Mouse (Mus musculus) embryonic facial prominence, embryonic 12.5 days (tissue): ENCODE data around the gene Pex11a. TPM values are rescaled to one million over a fixed set of nuclear protein-coding genes. Genes with fewer than 3 reads are reported as not detected.
A peak's percentile ranks its signal among the peaks of the same experiment; 100 is the strongest.
"Not testable (repeated sequence)": the region's sequence is repeated elsewhere in the genome, so short reads cannot be mapped to it uniquely, and the experiment has no call there.

Experiments
- ATAC-seq: fragments of 200-750 bp; cut with Nextera tagmentation; 2 replicates; pipeline ENCODE4 v1.8.0; 2017; ENCODE audit not compliant: insufficient number of reproducible peaks, insufficient read depth, low FRiP score, low TSS enrichment
- H3K27ac ChIP-seq: fragments of 300-500 bp; sonication (generic); 2 replicates; pipeline ENCODE4 v1.5.1; 2016; ENCODE audit warnings: mild to moderate bottlenecking
- H3K27me3 ChIP-seq: fragments of 300-500 bp; sonication (generic); 2 replicates; pipeline ENCODE4 v1.6.1; 2016; ENCODE audit warnings: mild to moderate bottlenecking, moderate library complexity
- H3K36me3 ChIP-seq: fragments of 300-500 bp; sonication (generic); 2 replicates; pipeline ENCODE4 v1.6.1; 2016; ENCODE audit warnings: mild to moderate bottlenecking
- H3K4me1 ChIP-seq: fragments of 300-500 bp; sonication (generic); 2 replicates; pipeline ENCODE4 v1.6.1; 2016
- H3K4me2 ChIP-seq: fragments of 300-500 bp; sonication (generic); replicated peaks from 2 replicates; pipeline ENCODE4 v1.6.1; 2016; ENCODE audit warnings: mild to moderate bottlenecking, moderate library complexity
- H3K4me3 ChIP-seq: fragments of 300-500 bp; sonication (generic); 2 replicates; pipeline ENCODE4 v1.5.1; 2016; ENCODE audit warnings: mild to moderate bottlenecking
- H3K9ac ChIP-seq: fragments of 300-500 bp; sonication (generic); 2 replicates; pipeline ENCODE4 v1.6.1; 2016; ENCODE audit warnings: mild to moderate bottlenecking, moderate library complexity
- H3K9me3 ChIP-seq: fragments of 300-500 bp; sonication (generic); 2 replicates; pipeline ENCODE4 v1.6.1; 2016; ENCODE audit warnings: mild to moderate bottlenecking, moderate library complexity
- WGBS: fragments of 180-500 bp; shearing (Covaris S2); methylation state at CpG from one replicate; pipeline ENCODE4 v1.1.7; 2016; 5-methylcytosine and 5-hydroxymethylcytosine counted together
- polyA plus RNA-seq: library from polyadenylated mRNA; unstranded; fragments of >200 nt; fragmentation: Nextera tagmentation; extraction: Ambion mirVana; gene quantifications from 2 replicates; pipeline ENCODE4 v1.2.1, GENCODE M21; 2016

The Pex11a gene
- polyA plus RNA-seq: 10.3 and 11.9 TPM in 2 replicates

- H3K27ac ChIP-seq: no peak within 1 kb of the TSS
- H3K9ac ChIP-seq: peak within 1 kb of the TSS; percentile 38
- H3K36me3 ChIP-seq: no peaks in the 10 kb centered on the region
- peak within 1 kb of the TSS; percentile 60 for H3K4me3 ChIP-seq
- peak; percentile 52; the same call in 1 of the 2 replicates for ATAC-seq
- H3K4me1 ChIP-seq: peaks cover 6% of the 10 kb centered on the region; the same call in 1 of the 2 replicates
- H3K4me2 ChIP-seq: peak within 1 kb of the TSS; percentile 66
- WGBS: 3% methylated on average over 46 of the region's 46 CpGs
- no peaks in the 10 kb centered on the region for H3K9me3 ChIP-seq
- no peaks in the 10 kb centered on the region for H3K27me3 ChIP-seq
These were observed at the start of gene Pex11a, which contains the start of gene Wdr93 for GRCm38 (mm10) chr7:79742659-79743536. Pex11a (minus strand) TSS chr7:79743131. Wdr93 (plus strand) TSS chr7:79743163.

- not testable (repeated sequence) for H3K27ac ChIP-seq, H3K9ac ChIP-seq, H3K36me3 ChIP-seq, H3K4me2 ChIP-seq, ATAC-seq, H3K9me3 ChIP-seq, H3K4me1 ChIP-seq, H3K4me3 ChIP-seq
- H3K27me3 ChIP-seq: peaks cover 44% of the 10 kb centered on the region
- 21% methylated on average over 2 of the region's 2 CpGs for WGBS
These were observed 46.9 kb upstream of the Pex11a start for GRCm38 (mm10) chr7:79789812-79790211.

GRCm38 (mm10) chr7:79786295-79786694, 43.4 kb upstream of the Pex11a start:
- no peak overlapping the region for H3K4me2 ChIP-seq
- H3K4me1 ChIP-seq: peaks cover 3% of the 10 kb centered on the region; the same call in 1 of the 2 replicates
- H3K36me3 ChIP-seq: no peaks in the 10 kb centered on the region
- WGBS: 16% methylated on average over 6 of the region's 6 CpGs
- no peaks in the 10 kb centered on the region for H3K9me3 ChIP-seq
- H3K27ac ChIP-seq: no peak overlapping the region
- ATAC-seq: no peak; the same call in 1 of the 2 replicates
- no peak overlapping the region for H3K4me3 ChIP-seq
- H3K9ac ChIP-seq: no peak overlapping the region
- H3K27me3 ChIP-seq: peaks cover 11% of the 10 kb centered on the region

- Histone ChIP-seq H3K4me1 (no peaks in the 10 kb centered on the region; the same call in 1 of the 2 replicates), H3K4me3 (no peak overlapping the region), H3K4me2 (no peak overlapping the region), H3K27ac (no peak overlapping the region), H3K27me3 (no peaks in the 10 kb centered on the region), H3K9me3 (no peaks in the 10 kb centered on the region), H3K9ac (no peak overlapping the region), H3K36me3 (no peaks in the 10 kb centered on the region)
- WGBS: 73% methylated on average over 2 of the region's 2 CpGs
- no peak for ATAC-seq
These were observed 39.6 kb upstream of the Pex11a start for GRCm38 (mm10) chr7:79782516-79782855.

GRCm38 (mm10) chr7:79781826-79782515, 39.0 kb upstream of the Pex11a start:
- no peak for ATAC-seq
- H3K4me1 ChIP-seq: no peaks in the 10 kb centered on the region; the same call in 1 of the 2 replicates
- no peaks in the 10 kb centered on the region for H3K36me3 ChIP-seq
- H3K9me3 ChIP-seq: no peaks in the 10 kb centered on the region
- H3K4me2 ChIP-seq: no peak overlapping the region
- no peaks in the 10 kb centered on the region for H3K27me3 ChIP-seq
- H3K4me3 ChIP-seq: no peak overlapping the region
- no peak overlapping the region for H3K9ac ChIP-seq
- H3K27ac ChIP-seq: no peak overlapping the region
- 77% methylated on average over 11 of the region's 11 CpGs for WGBS

- 28% methylated on average over 16 of the region's 16 CpGs for WGBS
- 0 out of 2 replicates have a peak, but pooled peaks have one; percentile 41 for ATAC-seq
These were observed 38.0 kb upstream of the Pex11a start for GRCm38 (mm10) chr7:79780647-79781626.

GRCm38 (mm10) chr7:79771561-79772512, 28.9 kb upstream of the Pex11a start:
- Histone ChIP-seq H3K4me1 (no peaks in the 10 kb centered on the region), H3K9me3 (no peaks in the 10 kb centered on the region), H3K27ac (no peak overlapping the region), H3K9ac (no peak overlapping the region), H3K4me2 (no peak overlapping the region), H3K36me3 (no peaks in the 10 kb centered on the region), H3K27me3 (no peaks in the 10 kb centered on the region), H3K4me3 (no peak overlapping the region)
- no peak for ATAC-seq
- 43% methylated on average over 15 of the region's 15 CpGs for WGBS

More at GRCm38 (mm10) chr7:79780647-79781626, 38.0 kb upstream of the Pex11a start:
- H3K27me3 ChIP-seq: no peaks in the 10 kb centered on the region
- H3K9ac ChIP-seq: no peak overlapping the region
- no peak overlapping the region for H3K27ac ChIP-seq
- H3K9me3 ChIP-seq: no peaks in the 10 kb centered on the region
- no peaks in the 10 kb centered on the region for H3K36me3 ChIP-seq
- no peaks in the 10 kb centered on the region; the same call in 1 of the 2 replicates for H3K4me1 ChIP-seq
- peak overlapping the region; percentile 9; the same call in 1 of the 2 replicates for H3K4me3 ChIP-seq
- H3K4me2 ChIP-seq: peak overlapping the region; percentile 35

GRCm38 (mm10) chr7:79769664-79770063, 26.7 kb upstream of the Pex11a start:
- H3K27ac ChIP-seq: no peak overlapping the region
- H3K36me3 ChIP-seq: no peaks in the 10 kb centered on the region
- WGBS: 81% methylated on average over 3 of the region's 3 CpGs
- no peak overlapping the region for H3K4me2 ChIP-seq
- no peaks in the 10 kb centered on the region for H3K27me3 ChIP-seq
- H3K9ac ChIP-seq: no peak overlapping the region
- H3K4me3 ChIP-seq: no peak overlapping the region
- H3K9me3 ChIP-seq: no peaks in the 10 kb centered on the region
- no peak for ATAC-seq
- no peaks in the 10 kb centered on the region for H3K4me1 ChIP-seq

- Histone ChIP-seq H3K9ac (no peak overlapping the region), H3K27ac (no peak overlapping the region), H3K4me2 (no peak overlapping the region), H3K9me3 (no peaks in the 10 kb centered on the region), H3K36me3 (no peaks in the 10 kb centered on the region), H3K27me3 (no peaks in the 10 kb centered on the region), H3K4me1 (no peaks in the 10 kb centered on the region), H3K4me3 (no peak overlapping the region)
- no peak for ATAC-seq
- 47% methylated on average over 1 of the region's 1 CpGs for WGBS
These were observed 23.1 kb upstream of the Pex11a start for GRCm38 (mm10) chr7:79765991-79766390.

GRCm38 (mm10) chr7:79762106-79762505, 19.2 kb upstream of the Pex11a start:
- 72% methylated on average over 8 of the region's 8 CpGs for WGBS
- H3K36me3 ChIP-seq: no peaks in the 10 kb centered on the region
- ATAC-seq: no peak
- H3K4me1 ChIP-seq: no peaks in the 10 kb centered on the region
- H3K4me2 ChIP-seq: no peak overlapping the region
- no peak overlapping the region for H3K27ac ChIP-seq
- H3K4me3 ChIP-seq: no peak overlapping the region
- no peak overlapping the region for H3K9ac ChIP-seq
- no peaks in the 10 kb centered on the region for H3K9me3 ChIP-seq
- no peaks in the 10 kb centered on the region for H3K27me3 ChIP-seq
